Mouse (Mus musculus): ENCODE data around the gene Ehbp1l1. TPM values are rescaled to one million over a fixed set of nuclear protein-coding genes. Genes with fewer than 3 reads are reported as not detected.

Gene Ehbp1l1
- total RNA-seq, 2 experiments from 2014 or later = 24.6 to 27.3 TPM

DNA sequence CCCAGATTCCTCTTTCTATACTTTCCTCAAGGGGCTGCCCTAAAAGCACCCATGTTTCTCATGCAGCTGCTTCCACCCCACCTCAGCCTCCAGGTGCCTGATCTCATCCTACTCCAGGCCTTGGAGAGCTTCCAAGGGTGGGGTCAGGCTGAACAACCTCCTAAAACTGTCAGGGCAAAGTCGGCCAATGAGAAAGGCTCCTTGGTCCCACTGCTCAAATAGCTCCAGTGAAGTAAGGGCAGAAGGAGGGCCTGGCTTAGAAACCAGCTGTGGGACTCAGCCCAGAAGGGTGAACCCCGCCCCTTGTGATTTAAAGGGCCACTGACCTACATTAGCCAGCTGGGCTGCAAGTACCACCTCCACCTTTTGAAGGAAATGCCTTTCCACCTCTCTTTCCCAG is 12.4 kb downstream of the Ehbp1l1 start:
- DNase-seq (ENCODE audit: low spot score in 2 of 2) = no peak
- intact Hi-C loops (cut with DNase I) = loop anchor here (5.0 kb wide), 1 partner anchor 164 kb away; the partner anchor contains the start of genes Frmd8 and Slc25a45

- DNase-seq (ENCODE audit: low spot score in 2 of 2) = no peak
- intact Hi-C loops (cut with DNase I) = loop anchor here (5.0 kb wide), 1 partner anchor 164 kb away; the partner anchor contains the start of genes Frmd8 and Slc25a45
These were observed 12.9 kb downstream of the Ehbp1l1 start for GRCm38 (mm10) chr19:5713255-5713654.

GRCm38 (mm10) chr19:5711907-5712460 is 14.1 kb downstream of the Ehbp1l1 start:
- no peak for DNase-seq (ENCODE audit: low spot score in 2 of 2)
- intact Hi-C loops (cut with DNase I) = loop anchor here (1.0 to 5.0 kb wide), 3 partner anchors 16 to 165 kb away; partner anchors contain the start of genes Frmd8 and Slc25a45

DNA sequence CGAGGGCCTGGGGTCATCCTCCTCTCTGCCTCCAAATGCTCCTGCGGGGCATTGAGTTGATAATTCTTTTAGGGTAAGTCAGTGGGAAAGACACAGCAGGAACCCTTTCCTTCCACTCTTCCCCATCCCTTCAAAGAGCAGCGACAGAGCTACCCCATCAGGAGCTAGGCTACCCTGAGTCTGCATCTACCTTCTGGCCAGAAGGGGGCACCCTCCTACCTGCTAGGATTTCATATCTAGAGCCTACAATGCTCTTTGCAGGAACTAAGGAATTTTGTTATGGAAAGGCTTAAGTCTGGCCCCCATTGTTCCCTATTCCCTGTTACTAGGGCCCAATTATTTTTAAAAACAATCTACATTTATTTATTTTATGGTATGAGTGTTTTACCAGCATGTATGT is 14.9 kb downstream of the Ehbp1l1 start:
- DNase-seq (ENCODE audit: low spot score in 2 of 2) = peak; percentile 64 to 82
- intact Hi-C loops (cut with DNase I) = loop anchor here (1.0 to 5.0 kb wide), 3 partner anchors 17 to 166 kb away; partner anchors contain the start of genes Frmd8 and Slc25a45

DNA sequence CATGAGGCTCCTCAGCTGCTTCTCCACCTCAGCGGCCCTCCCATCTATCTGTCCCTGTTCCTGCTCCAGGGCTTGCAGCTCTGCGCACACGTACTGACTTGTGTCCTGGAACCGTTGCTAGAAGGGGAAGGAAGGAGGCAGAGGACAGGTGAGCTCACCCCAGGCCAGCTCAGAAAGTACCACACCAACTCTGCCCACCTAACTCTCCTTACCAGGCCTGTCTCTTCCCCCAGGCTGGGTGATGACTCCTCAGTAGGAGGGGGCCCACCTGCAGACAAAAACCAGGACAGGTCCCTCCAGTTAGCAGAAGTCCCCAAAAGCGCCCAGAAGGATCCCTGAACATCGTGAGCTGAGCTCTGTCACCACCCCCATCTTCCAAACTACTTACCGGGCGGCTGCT is 15.5 kb downstream of the Ehbp1l1 start:
- intact Hi-C loops (cut with DNase I) = loop anchor here (5.0 kb wide), 1 partner anchor 167 kb away; the partner anchor contains the start of genes Frmd8 and Slc25a45
- DNase-seq (ENCODE audit: low spot score in 2 of 2) = no peak

DNA sequence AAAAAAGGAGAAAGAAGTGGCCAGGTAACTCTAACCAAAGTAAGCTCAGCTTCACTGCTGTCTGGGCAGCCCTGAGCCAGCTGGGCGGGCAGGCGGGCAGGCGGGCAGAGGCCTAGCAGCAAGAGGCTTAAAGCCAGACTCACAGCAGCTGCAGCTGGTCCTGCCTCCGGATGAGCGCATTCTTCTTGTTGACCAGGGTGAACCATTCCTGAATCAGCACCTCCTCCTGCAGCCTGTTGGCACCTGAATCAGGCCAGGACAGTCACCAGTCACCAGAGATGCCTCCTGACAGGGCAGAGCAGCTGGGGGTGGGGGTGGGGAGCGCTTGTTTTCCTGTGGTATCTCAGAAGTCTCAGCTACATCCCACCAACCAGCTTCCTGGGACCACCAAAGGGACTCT is 16.0 kb downstream of the Ehbp1l1 start:
- no peak for DNase-seq (ENCODE audit: low spot score in 2 of 2)
- intact Hi-C loops (cut with DNase I) = loop anchor here (5.0 kb wide), 1 partner anchor 167 kb away; the partner anchor contains the start of genes Frmd8 and Slc25a45

- no peak for DNase-seq (ENCODE audit: low spot score in 2 of 2)
- intact Hi-C loops (cut with DNase I) = no loop called here
These were observed 21.1 kb downstream of the Ehbp1l1 start for GRCm38 (mm10) chr19:5704801-5705571.

DNA sequence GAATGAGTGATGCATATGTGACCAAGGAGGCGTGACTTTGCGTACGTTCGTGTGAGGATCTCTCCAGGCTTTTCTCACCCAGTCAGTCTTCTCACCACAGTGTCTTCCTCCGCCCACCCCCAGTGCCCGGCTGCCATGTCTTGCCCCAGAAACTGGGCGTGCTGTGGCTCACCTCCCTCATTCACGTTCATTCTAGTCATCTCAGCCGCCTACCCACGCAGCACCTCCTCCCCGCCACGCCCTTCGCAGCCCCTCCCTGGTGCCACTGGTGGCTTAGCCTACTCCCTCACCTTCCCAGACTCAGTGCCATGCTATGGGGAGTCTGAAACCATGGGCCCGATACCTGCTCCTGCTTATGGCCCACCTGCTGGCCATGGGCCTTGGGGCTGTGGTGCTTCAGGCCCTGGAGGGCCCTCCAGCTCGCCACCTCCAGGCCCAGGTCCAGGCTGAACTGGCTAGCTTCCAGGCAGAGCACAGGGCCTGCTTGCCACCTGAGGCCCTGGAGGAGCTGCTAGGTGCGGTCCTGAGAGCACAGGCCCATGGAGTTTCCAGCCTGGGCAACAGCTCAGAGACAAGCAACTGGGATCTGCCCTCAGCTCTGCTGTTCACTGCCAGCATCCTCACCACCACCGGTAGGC is 21.8 kb downstream of the Ehbp1l1 start, which contains the start of gene Kcnk7:
Gene Kcnk7 (plus strand): TSS at position 205 of the 638 bp plus-strand sequence.
- peak in 1 of 2 experiments; percentile 61 for DNase-seq (ENCODE audit: low spot score in 2 of 2)
- intact Hi-C loops (cut with DNase I) = no loop called here

DNA sequence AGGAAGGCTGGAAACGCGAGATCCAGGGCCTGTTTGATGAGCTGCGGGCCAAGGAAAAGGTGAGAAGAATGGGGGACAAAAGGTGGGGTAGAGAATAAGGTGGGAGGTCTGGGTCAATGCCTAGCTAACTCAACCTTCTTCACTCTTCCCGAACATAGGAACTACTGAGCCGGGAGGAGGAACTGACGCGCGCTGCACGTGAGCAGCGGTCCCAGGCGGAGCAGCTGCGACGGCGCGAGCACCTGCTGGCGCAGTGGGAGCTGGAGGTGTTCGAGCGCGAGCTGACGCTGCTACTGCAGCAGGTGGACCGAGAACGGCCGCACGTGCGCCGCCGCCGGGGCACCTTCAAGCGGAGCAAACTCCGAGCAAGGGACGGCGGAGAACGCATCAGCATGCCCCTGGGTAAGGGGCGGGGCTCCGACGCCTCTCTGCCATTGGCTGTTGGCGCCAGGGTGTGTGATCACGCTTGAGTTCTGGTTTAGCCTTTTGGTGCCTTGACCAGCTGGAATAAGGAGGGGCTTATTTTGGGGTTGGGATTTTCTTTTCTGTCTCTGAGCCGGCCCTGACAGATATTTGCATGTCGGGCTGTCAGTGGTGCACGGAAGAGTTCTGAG is 30.2 kb downstream of the Ehbp1l1 start:
- intact Hi-C loops (cut with DNase I) = no loop called here
- DNase-seq (ENCODE audit: low spot score in 2 of 2) = no peak

- DNase-seq (ENCODE audit: low spot score in 2 of 2) = no peak
- intact Hi-C loops (cut with DNase I) = no loop called here
These were observed 32.3 kb downstream of the Ehbp1l1 start for GRCm38 (mm10) chr19:5693801-5694200.

GRCm38 (mm10) chr19:5692913-5693396 is 33.2 kb downstream of the Ehbp1l1 start:
- intact Hi-C loops (cut with DNase I) = no loop called here

DNA sequence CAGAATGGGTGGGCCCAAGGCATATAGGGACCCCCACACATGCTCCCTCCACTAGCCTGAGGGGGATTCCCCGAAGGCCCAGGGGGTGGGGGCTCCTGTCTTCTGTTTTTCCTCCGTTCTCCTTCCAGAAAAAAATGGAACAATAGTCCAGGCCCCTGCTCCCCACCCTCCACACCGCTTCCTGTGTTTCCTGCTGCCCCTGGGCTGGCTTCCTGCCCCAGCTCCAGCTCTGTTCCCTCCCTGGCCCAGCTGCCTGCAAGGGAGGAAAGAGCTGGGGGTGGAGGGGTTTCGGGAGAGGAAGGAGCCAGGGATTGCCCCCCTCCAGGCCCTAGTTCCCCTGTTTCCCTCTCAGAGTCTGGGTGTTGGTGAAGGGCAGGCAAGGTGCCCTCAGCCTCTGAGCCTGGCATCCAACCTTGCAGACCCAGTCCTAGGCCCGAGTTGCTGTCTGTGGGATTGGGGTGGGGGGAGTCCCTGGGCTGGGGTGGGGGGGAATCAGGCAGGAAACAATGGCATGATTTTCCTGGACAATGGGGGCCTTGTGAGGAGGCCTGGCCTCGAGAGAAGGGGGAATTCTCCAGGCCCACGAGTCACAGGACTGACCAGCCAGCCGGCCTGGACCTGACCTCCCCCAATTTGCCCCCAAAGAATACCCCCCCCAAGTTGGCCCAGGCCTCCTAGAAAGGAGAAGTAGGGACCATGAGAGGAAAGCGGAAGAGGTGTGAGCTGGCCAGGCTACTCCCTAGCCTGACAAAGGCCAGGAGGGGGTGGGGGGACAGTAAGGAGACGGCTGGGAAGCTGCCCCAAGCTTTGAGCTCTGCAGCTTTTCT is 33.8 kb downstream of the Ehbp1l1 start:
- intact Hi-C loops (cut with DNase I) = no loop called here
- DNase-seq (ENCODE audit: low spot score in 2 of 2) = no peak

More at GRCm38 (mm10) chr19:5692913-5693396, 33.2 kb downstream of the Ehbp1l1 start:
- DNase-seq (ENCODE audit: low spot score in 2 of 2) = no peak

GRCm38 (mm10) chr19:5691601-5692000 is 34.5 kb downstream of the Ehbp1l1 start:
- no peak for DNase-seq (ENCODE audit: low spot score in 2 of 2)
- intact Hi-C loops (cut with DNase I) = no loop called here

- intact Hi-C loops (cut with DNase I) = no loop called here
- DNase-seq (ENCODE audit: low spot score in 2 of 2) = peak in 1 of 2 experiments; percentile 23
These were observed 35.8 kb downstream of the Ehbp1l1 start for GRCm38 (mm10) chr19:5690343-5690735.

GRCm38 (mm10) chr19:5689565-5690342 is 36.4 kb downstream of the Ehbp1l1 start:
- intact Hi-C loops (cut with DNase I) = loop anchor here (2.0 kb wide), 2 partner anchors 39 to 53 kb away; partner anchors contain the start of genes Fam89b and Rela
- peak; percentile 73 to 86 for DNase-seq (ENCODE audit: low spot score in 2 of 2)

GRCm38 (mm10) chr19:5689088-5689428 is 37.1 kb downstream of the Ehbp1l1 start:
- no peak for DNase-seq (ENCODE audit: low spot score in 2 of 2)
- intact Hi-C loops (cut with DNase I) = loop anchor here (2.0 kb wide), 2 partner anchors 40 to 52 kb away; partner anchors contain the start of genes Fam89b and Rela

DNA sequence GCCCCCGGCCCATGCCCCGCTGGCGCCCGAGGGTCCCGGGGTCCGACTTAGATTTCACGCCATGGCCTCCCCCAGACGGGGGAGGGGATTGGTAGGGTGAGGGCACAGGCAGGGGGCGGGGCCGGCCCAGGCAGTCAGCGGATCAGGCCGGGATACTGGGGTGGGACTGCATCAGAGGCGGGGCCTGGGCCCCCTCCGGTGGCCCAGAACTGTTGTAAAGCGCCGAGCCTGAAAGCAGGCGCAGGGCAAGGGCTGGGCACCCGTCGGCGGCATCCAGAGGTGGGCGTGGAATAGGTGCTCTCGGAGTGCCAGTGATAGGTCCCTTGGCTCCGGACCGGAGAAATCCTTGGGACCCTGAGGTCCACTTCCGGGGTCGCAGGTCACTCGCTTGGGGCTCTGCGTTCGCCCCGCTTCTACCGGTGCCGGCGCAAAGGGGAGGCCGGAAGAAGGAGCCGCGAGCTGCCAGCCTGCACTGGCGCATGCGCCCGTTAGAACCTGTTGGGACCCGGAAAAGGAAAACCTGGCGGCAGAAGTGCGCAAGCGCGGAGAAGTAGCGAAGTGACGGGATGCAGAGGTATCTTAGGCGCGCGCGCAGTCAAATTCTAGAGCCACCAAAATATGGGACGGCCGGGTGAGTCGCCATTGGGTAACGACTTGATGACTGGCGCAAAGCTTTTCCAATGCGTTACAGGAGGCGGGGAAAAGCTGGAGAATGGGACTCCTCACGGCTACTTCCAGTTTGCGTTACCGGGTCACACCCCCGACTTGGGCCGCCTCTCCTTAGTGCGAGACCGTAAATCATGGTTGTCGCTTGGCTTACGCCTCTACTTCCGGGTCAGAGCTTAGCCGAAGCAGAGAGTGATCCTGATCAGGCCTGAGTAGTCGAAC is 37.7 kb downstream of the Ehbp1l1 start, which contains the start of the genes Map3k11 and Pcnx3:
Gene Map3k11 (plus strand): TSS at position 543 of the 888 bp plus-strand sequence.
Gene Pcnx3 (minus strand): TSS at position 709 of the 888 bp plus-strand sequence.
- peak; percentile 98 to 99 for DNase-seq (ENCODE audit: low spot score in 2 of 2)
- intact Hi-C loops (cut with DNase I) = loop anchor here (2.0 kb wide), 2 partner anchors 40 to 52 kb away; partner anchors contain the start of genes Fam89b and Rela
